25 mouse cellular contexts compared by ENCODE assay signal in the genomic region with DNA sequence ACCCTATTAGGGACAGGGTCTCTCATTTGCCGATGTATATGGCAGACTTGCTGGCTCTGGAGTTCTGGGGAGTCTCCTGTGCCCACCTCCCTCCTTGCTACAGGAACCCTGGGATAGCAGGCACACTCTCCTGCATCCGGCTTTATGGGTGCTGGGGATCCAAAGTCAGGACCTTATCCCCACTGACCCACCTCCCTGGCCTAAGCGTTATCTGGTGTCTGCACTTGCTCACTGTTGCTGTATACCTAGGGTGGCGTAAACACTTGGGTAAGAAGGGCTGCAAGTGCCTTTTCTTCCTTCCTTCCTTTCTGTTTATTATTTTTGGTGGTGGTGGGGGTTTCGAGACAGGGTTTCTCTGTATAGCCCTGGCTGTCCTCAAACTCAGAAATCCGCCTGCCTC. TPM values are rescaled to one million over a fixed set of nuclear protein-coding genes. Genes with fewer than 3 reads are reported as not detected.
"Had no signal": no experiment of that assay in that cellular context is flagged by ENCODE, and none has a peak within 500 bp of the region (broad histone marks: within the 10 kb centered on the region; RNA-seq: fewer than 3 reads in every experiment).

No protein-coding gene starts in this region.

- ATAC-seq: intestine, embryonic 15.5 days; midbrain, embryonic 15.5 days had no signal

- H3K4me2 ChIP-seq: intestine, embryonic 15.5 days; kidney, embryonic 15.5 days; lung, embryonic 15.5 days; midbrain, embryonic 11.5 days; midbrain, embryonic 15.5 days; neural tube, embryonic 12.5 days; neural tube, embryonic 15.5 days had no signal

- DNase-seq: kidney, adult 11 months; kidney, adult 8-10 months; kidney, postnatal 10 days; kidney, postnatal 36 days; layer of hippocampus, postnatal 36 days; lung, adult 18-20 months; lung, postnatal 10 days; lung, postnatal 36 days; right cerebral cortex, adult 18-20 months; right cerebral cortex, postnatal 14 days; right cerebral cortex, postnatal 4 days; thymus, adult 2 months; thymus, postnatal 14 days had no signal

- H3K4me3 ChIP-seq: intestine, embryonic 15.5 days; kidney, embryonic 15.5 days; left cerebral cortex, adult 2 months; lung, embryonic 15.5 days; midbrain, embryonic 15.5 days; neural tube, embryonic 12.5 days; neural tube, embryonic 15.5 days had no signal

- H3K27ac ChIP-seq: intestine, embryonic 15.5 days; kidney, embryonic 15.5 days; left cerebral cortex, adult 2 months; lung, embryonic 15.5 days; midbrain, embryonic 15.5 days; neural tube, embryonic 12.5 days; neural tube, embryonic 15.5 days; stomach, postnatal 0 days had no signal

- H3K27me3 ChIP-seq: intestine, embryonic 15.5 days; kidney, embryonic 15.5 days; lung, embryonic 15.5 days; midbrain, embryonic 15.5 days; neural tube, embryonic 12.5 days; neural tube, embryonic 15.5 days had no signal

- H3K9me3 ChIP-seq: intestine, embryonic 15.5 days; kidney, embryonic 15.5 days; lung, embryonic 15.5 days; midbrain, embryonic 15.5 days; neural tube, embryonic 12.5 days; neural tube, embryonic 15.5 days had no signal

- H3K4me1 ChIP-seq: intestine, embryonic 15.5 days; kidney, embryonic 15.5 days; lung, embryonic 15.5 days; midbrain, embryonic 15.5 days; neural tube, embryonic 12.5 days; neural tube, embryonic 15.5 days had no signal

- H3K9ac ChIP-seq: intestine, embryonic 15.5 days; kidney, embryonic 15.5 days; lung, embryonic 15.5 days; midbrain, embryonic 15.5 days; neural tube, embryonic 12.5 days; neural tube, embryonic 15.5 days had no signal

RNA-seq across cellular contexts. Expression of gene Gnmt, which starts 12.3 kb away (rescaled TPM):
- total RNA-seq: layer of hippocampus, postnatal 36 days had no signal

RNA-seq across cellular contexts. Expression of gene Ptcra, which starts 22.2 kb away (rescaled TPM):
- total RNA-seq: layer of hippocampus, postnatal 10 days; left cerebral cortex, postnatal 10 days; megakaryocyte-erythroid progenitor cell, adult 5-6 weeks had no signal
